Mouse (Mus musculus) MEL (cell line): ENCODE measurements around the gene Acaca. TPM values are rescaled to one million over a fixed set of nuclear protein-coding genes. Genes with fewer than 3 reads are reported as not detected.

Source experiments
- DNase-seq: peaks from one replicate; pipeline ENCODE4 v3.0.0; 2011; ENCODE audit warnings: low read depth, low spot score
- H3K27ac ChIP-seq: 2 replicates; pipeline ENCODE4 v1.5.1; 2012; ENCODE audit warnings: low read depth, mild to moderate bottlenecking, control low read depth, low read length, moderate library complexity; ENCODE audit not compliant: control insufficient read depth
- H3K27me3 ChIP-seq, 2 experiments: fragments of 150-350 bp in 1 of 2; sonication (generic) in 1 of 2; 2 replicates each; pipeline ENCODE4 v1.6.1; 2012; ENCODE audit warnings: low read length in 2 of 2, mild to moderate bottlenecking in 2 of 2, improper control_type of control experiment in 1 of 2, moderate library complexity in 1 of 2; ENCODE audit not compliant: insufficient read depth in 2 of 2, control insufficient read depth in 1 of 2
- H3K36me3 ChIP-seq, 2 experiments: 2 replicates each; pipeline ENCODE4 v1.6.1; 2012 to 2014; ENCODE audit warnings: low read length in 2 of 2, improper control_type of control experiment in 1 of 2, inconsistent platforms in 1 of 2, mild to moderate bottlenecking in 1 of 2; ENCODE audit not compliant: insufficient read depth in 2 of 2, control insufficient read depth in 1 of 2
- H3K4me1 ChIP-seq, 2 experiments: fragments of 150-350 bp in 1 of 2; sonication (generic) in 1 of 2; 2 replicates each; pipeline ENCODE4 v1.6.1; 2012; ENCODE audit warnings: low read length in 2 of 2, improper control_type of control experiment in 1 of 2, mild to moderate bottlenecking in 1 of 2; ENCODE audit not compliant: insufficient read depth in 2 of 2, control insufficient read depth in 1 of 2
- H3K4me3 ChIP-seq, 2 experiments: fragments of 150-350 bp in 1 of 2; sonication (generic) in 1 of 2; 2 replicates each; pipeline ENCODE4 v1.5.1; 2012; ENCODE audit warnings: low read depth in 2 of 2, low read length in 2 of 2, mild to moderate bottlenecking in 2 of 2, moderate library complexity in 2 of 2, control low read depth in 1 of 2, improper control_type of control experiment in 1 of 2; ENCODE audit not compliant: control insufficient read depth in 1 of 2, insufficient read depth in 1 of 2
- H3K79me2 ChIP-seq: 2 replicates; pipeline ENCODE4 v1.6.1; 2012; ENCODE audit warnings: mild to moderate bottlenecking, low read length, moderate library complexity; ENCODE audit not compliant: control insufficient read depth, poor library complexity, insufficient read depth
- H3K9ac ChIP-seq: 2 replicates; pipeline ENCODE4 v1.6.1; 2012; ENCODE audit warnings: low read depth, mild to moderate bottlenecking, control low read depth, low read length, moderate library complexity; ENCODE audit not compliant: control insufficient read depth, poor library complexity, severe bottlenecking
- H3K9me3 ChIP-seq: fragments of 150-350 bp; sonication (generic); replicated peaks from 2 replicates; pipeline ENCODE4 v1.6.1; 2012; ENCODE audit warnings: mild to moderate bottlenecking, low read length, improper control_type of control experiment, moderate library complexity; ENCODE audit not compliant: insufficient read depth
- BHLHE40 ChIP-seq: IDR thresholded peaks from 2 replicates; pipeline ENCODE4 v1.6.1; 2012; ENCODE audit warnings: low read depth, mild to moderate bottlenecking, inconsistent platforms, low read length, improper control_type of control experiment, borderline replicate concordance
- CHD2 ChIP-seq: IDR thresholded peaks from 2 replicates; pipeline ENCODE4 v1.6.1; 2011; ENCODE audit warnings: low read length, improper control_type of control experiment
- CTCF ChIP-seq, 3 experiments: IDR thresholded peaks in 2 of 3; conservative IDR thresholded peaks in 1 of 3; 2 replicates each; pipeline ENCODE4 v1.5.1; 2011 to 2012; ENCODE audit warnings: low read length in 3 of 3, low read depth in 2 of 3, mild to moderate bottlenecking in 2 of 3, improper control_type of control experiment in 1 of 3, inconsistent platforms in 1 of 3, mixed read lengths in 1 of 3, moderate library complexity in 1 of 3; ENCODE audit not compliant: control insufficient read depth in 1 of 3, insufficient read depth in 1 of 3, poor library complexity in 1 of 3, severe bottlenecking in 1 of 3
- ELF1 ChIP-seq: IDR thresholded peaks from 2 replicates; pipeline ENCODE4 v1.6.1; 2014; ENCODE audit warnings: low read depth, mild to moderate bottlenecking, inconsistent platforms, low read length, improper control_type of control experiment, moderate library complexity
- EP300 ChIP-seq, 2 experiments: IDR thresholded peaks; 2 replicates each; pipeline ENCODE4 v1.6.1; 2011; ENCODE audit warnings: improper control_type of control experiment in 2 of 2, low read length in 2 of 2, low read depth in 1 of 2, mild to moderate bottlenecking in 1 of 2
- HCFC1 ChIP-seq: IDR thresholded peaks from 2 replicates; pipeline ENCODE4 v1.6.1; 2012; ENCODE audit warnings: low read depth, mild to moderate bottlenecking, inconsistent platforms, low read length, improper control_type of control experiment, moderate library complexity
- MAX ChIP-seq: IDR thresholded peaks from 2 replicates; pipeline ENCODE4 v1.6.1; 2011; ENCODE audit warnings: low read length, improper control_type of control experiment
- MEF2A ChIP-seq: IDR thresholded peaks from 2 replicates; pipeline ENCODE4 v1.6.1; 2014; ENCODE audit warnings: low read depth, mild to moderate bottlenecking, inconsistent platforms, low read length, improper control_type of control experiment; ENCODE audit not compliant: poor library complexity, insufficient replicate concordance, severe bottlenecking; ENCODE audit errors: extremely low read depth
- MXI1 ChIP-seq: IDR thresholded peaks from 2 replicates; pipeline ENCODE4 v1.6.1; 2011; ENCODE audit warnings: mild to moderate bottlenecking, low read depth, low read length, improper control_type of control experiment
- MYB ChIP-seq: IDR thresholded peaks from 2 replicates; pipeline ENCODE4 v1.6.1; 2011; ENCODE audit warnings: mild to moderate bottlenecking, low read depth, low read length, improper control_type of control experiment
- MYC ChIP-seq: IDR thresholded peaks from 2 replicates; pipeline ENCODE4 v1.6.1; 2011; ENCODE audit warnings: low read depth, mild to moderate bottlenecking, low read length, improper control_type of control experiment, moderate library complexity
- NELFE ChIP-seq: IDR thresholded peaks from 2 replicates; pipeline ENCODE4 v1.6.1; 2011; ENCODE audit warnings: low read depth, low read length, improper control_type of control experiment
- NRF1 ChIP-seq: IDR thresholded peaks from 2 replicates; pipeline ENCODE4 v1.6.1; 2014; ENCODE audit warnings: low read depth, mild to moderate bottlenecking, inconsistent platforms, low read length, improper control_type of control experiment, moderate library complexity; ENCODE audit not compliant: poor library complexity, insufficient read depth, severe bottlenecking
- POLR2A ChIP-seq, 2 experiments: IDR thresholded peaks; 2 replicates each; pipeline ENCODE4 v1.6.1; 2011 to 2012; ENCODE audit warnings: low read length in 2 of 2, mild to moderate bottlenecking in 2 of 2, control low read depth in 1 of 2, improper control_type of control experiment in 1 of 2, low read depth in 1 of 2, moderate library complexity in 1 of 2; ENCODE audit not compliant: control insufficient read depth in 1 of 2, insufficient read depth in 1 of 2, poor library complexity in 1 of 2
- POLR2AphosphoS2 ChIP-seq: IDR thresholded peaks from 2 replicates; pipeline ENCODE4 v1.6.1; 2011; ENCODE audit warnings: low read length, improper control_type of control experiment
- RCOR1 ChIP-seq: IDR thresholded peaks from 2 replicates; pipeline ENCODE4 v1.6.1; 2012; ENCODE audit warnings: low read depth, mild to moderate bottlenecking, inconsistent platforms, low read length, improper control_type of control experiment
- SIN3A ChIP-seq: IDR thresholded peaks from 2 replicates; pipeline ENCODE4 v1.6.1; 2012; ENCODE audit warnings: low read length, improper control_type of control experiment, inconsistent platforms
- SMC3 ChIP-seq: IDR thresholded peaks from 2 replicates; pipeline ENCODE4 v1.6.1; 2011; ENCODE audit warnings: low read depth, low read length, improper control_type of control experiment
- TBP ChIP-seq: IDR thresholded peaks from 2 replicates; pipeline ENCODE4 v1.8.0; 2011; ENCODE audit warnings: low read depth, low read length, improper control_type of control experiment
- TCF12 ChIP-seq: IDR thresholded peaks from 2 replicates; pipeline ENCODE4 v1.6.1; 2014; ENCODE audit warnings: low read depth, mild to moderate bottlenecking, inconsistent platforms, low read length, improper control_type of control experiment, moderate library complexity
- UBTF ChIP-seq: IDR thresholded peaks from 2 replicates; pipeline ENCODE4 v1.6.1; 2012; ENCODE audit warnings: low read depth, mild to moderate bottlenecking, inconsistent platforms, low read length, improper control_type of control experiment, moderate library complexity, borderline replicate concordance; ENCODE audit not compliant: insufficient read depth
- USF1 ChIP-seq: IDR thresholded peaks from 2 replicates; pipeline ENCODE4 v1.6.1; 2014; ENCODE audit warnings: low read depth, mild to moderate bottlenecking, inconsistent platforms, low read length, improper control_type of control experiment, moderate library complexity
- USF2 ChIP-seq, 2 experiments: IDR thresholded peaks; 2 replicates each; pipeline ENCODE4 v1.6.1; 2011 to 2012; ENCODE audit warnings: improper control_type of control experiment in 2 of 2, low read length in 2 of 2, borderline replicate concordance in 1 of 2, inconsistent platforms in 1 of 2, low read depth in 1 of 2, mild to moderate bottlenecking in 1 of 2; ENCODE audit not compliant: insufficient read depth in 1 of 2
- ZKSCAN1 ChIP-seq: IDR thresholded peaks from 2 replicates; pipeline ENCODE4 v1.6.1; 2012; ENCODE audit warnings: low read depth, mild to moderate bottlenecking, inconsistent platforms, low read length, improper control_type of control experiment, moderate library complexity
- ZMIZ1 ChIP-seq: IDR thresholded peaks from 2 replicates; pipeline ENCODE4 v1.6.1; 2012; ENCODE audit warnings: low read depth, mild to moderate bottlenecking, inconsistent platforms, low read length, improper control_type of control experiment, moderate library complexity
- ZNF384 ChIP-seq: IDR thresholded peaks from 2 replicates; pipeline ENCODE4 v1.6.1; 2012; ENCODE audit warnings: low read depth, mild to moderate bottlenecking, inconsistent platforms, low read length, improper control_type of control experiment
- polyA plus RNA-seq, 2 experiments: library from polyadenylated mRNA; stranded (reverse) in 1 of 2; unstranded in 1 of 2; fragments of >175 nt in 1 of 2; fragments of >200 nt in 1 of 2; gene quantifications; 2 replicates each; pipeline versions ENCODE4 v1.2.1 to v1.2.4; 2012; ENCODE audit warnings: low replicate concordance in 2 of 2, low read depth in 1 of 2; ENCODE audit not compliant: insufficient read length in 2 of 2, insufficient read depth in 1 of 2, missing spikeins in 1 of 2
- total RNA-seq: library from RNA; depleted of rRNA; stranded (reverse); fragments of 300-350 nt; gene quantifications from 2 replicates; pipeline ENCODE4 v1.2.3, GENCODE M21; 2012; rRNA removed

Acaca gene
- total RNA-seq (52.0 and 61.5 TPM in 2 replicates), polyA plus RNA-seq (10 to 100 TPM; 32.0 to 33.9 TPM)

DNA sequence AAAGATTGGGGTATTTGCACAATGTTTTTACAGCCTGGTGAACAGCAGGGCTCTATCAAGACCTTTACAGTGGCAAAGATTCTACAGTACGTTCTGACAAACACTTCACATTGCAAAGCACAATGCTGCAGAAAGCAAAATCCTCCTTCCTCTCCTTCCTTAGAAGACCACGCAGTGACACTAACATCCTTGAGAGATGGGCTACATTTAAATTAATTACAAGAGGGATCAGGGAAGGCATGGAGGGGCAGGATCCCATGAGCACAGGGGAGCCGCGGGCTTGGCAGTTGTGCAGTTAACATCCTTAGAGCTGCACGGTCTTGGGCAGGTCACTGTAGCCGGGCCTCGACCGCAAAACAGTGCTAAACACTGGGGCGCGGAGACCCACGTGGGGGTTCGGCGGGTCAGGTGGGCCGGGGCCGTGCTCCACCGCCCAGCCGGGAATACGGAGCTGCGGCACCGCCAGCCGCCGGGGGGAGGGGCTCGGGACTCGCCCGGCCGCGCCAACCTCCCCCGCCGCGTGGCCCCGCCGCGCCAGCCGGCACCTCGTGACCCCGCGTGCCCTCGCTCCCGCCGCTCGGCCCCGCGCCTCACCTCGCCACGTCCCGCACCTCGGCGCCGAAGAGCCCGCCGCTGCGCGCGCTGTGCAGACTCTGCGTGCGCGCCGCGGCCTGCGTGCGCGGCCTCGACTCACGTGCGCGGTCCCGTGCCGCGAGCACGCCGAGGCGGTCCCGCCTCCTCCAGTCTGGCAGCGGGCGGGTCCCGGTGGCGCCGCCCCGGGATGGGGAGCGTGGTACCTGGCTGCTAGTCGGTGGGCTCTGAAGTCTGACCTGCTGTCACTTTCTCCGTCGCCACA is at the start of gene Acaca, which contains the start of gene Tada2a:
Gene Acaca, plus strand, starts transcription at position 730 of the 856 bp plus-strand sequence.
Gene Tada2a, minus strand, starts transcription at position 658 of the 856 bp plus-strand sequence.
- Histone ChIP-seq H3K36me3 (peaks cover 4 to 10% of the 10 kb centered on the region in 2 experiments), H3K9ac (peak within 1 kb of the TSS; percentile 80)

GRCm38 (mm10) chr11:84079887-84080286 is 49.6 kb upstream of the Acaca start:
- no peak overlapping the region for H3K4me3 ChIP-seq
- DNase-seq, result no peak
- H3K27ac ChIP-seq, result no peak overlapping the region
- H3K36me3 ChIP-seq, result no peaks in the 10 kb centered on the region; a peak in 1 of 4 replicates
- no peak for TF ChIP-seq MYB
- no peak for TF ChIP-seq CHD2
- no peak for TF ChIP-seq ELF1
- no peak for TF ChIP-seq MEF2A
- H3K9me3 ChIP-seq, result no peaks in the 10 kb centered on the region
- H3K27me3 ChIP-seq, result no peaks in the 10 kb centered on the region
- no peaks in the 10 kb centered on the region for H3K79me2 ChIP-seq
- H3K9ac ChIP-seq, result no peak overlapping the region
- H3K4me1 ChIP-seq, result no peaks in the 10 kb centered on the region

More for the DNA sequence above, at the start of gene Acaca, which contains the start of gene Tada2a:
- peak within 1 kb of the TSS; percentile 80 to 99 for H3K4me3 ChIP-seq
- TF ChIP-seq TCF12 (peak; percentile 36; the same call in 1 of the 2 replicates), CTCF (IDR thresholded peaks at IDR 0.05 in 2 of 3, conservative IDR thresholded peaks at IDR 0.05 in 1 of 3; ENCODE audit: control insufficient read depth in 1 of 3, insufficient read depth in 1 of 3, low read depth in 2 of 3, low read length in 3 of 3, poor library complexity in 1 of 3, severe bottlenecking in 1 of 3) (no peak; a peak in 1 of 6 replicates), EP300 (IDR thresholded peaks at IDR 0.05; ENCODE audit: low read depth in 1 of 2, low read length in 2 of 2) (no peak), ZMIZ1 (peak; percentile 81), ZKSCAN1 (no peak), NELFE (peak; percentile 90), MYB (no peak), SIN3A (peak; percentile 78; the same call in 1 of the 2 replicates), HCFC1 (peak; percentile 51), MYC (peak; percentile 64), MXI1 (peak; percentile 82; the same call in 1 of the 2 replicates), RCOR1 (no peak), USF1 (peak; percentile 67), USF2 (IDR thresholded peaks at IDR 0.05; ENCODE audit: borderline replicate concordance in 1 of 2, insufficient read depth in 1 of 2, low read depth in 1 of 2, low read length in 2 of 2) (no peak), SMC3 (no peak), BHLHE40 (peak; percentile 85; the same call in 1 of the 2 replicates), UBTF (no peak), POLR2A (IDR thresholded peaks at IDR 0.05; ENCODE audit: control insufficient read depth in 1 of 2, insufficient read depth in 1 of 2, low read depth in 1 of 2, low read length in 2 of 2, poor library complexity in 1 of 2) (peak; percentile 90 to 97), ELF1 (no peak), POLR2AphosphoS2 (no peak), MAX (peak; percentile 86), TBP (peak; percentile 51; the same call in 1 of the 2 replicates), ZNF384 (no peak), NRF1 (peak; percentile 70)
- peak within 1 kb of the TSS; percentile 8; the same call in 1 of the 2 replicates for H3K27ac ChIP-seq
- peaks cover 11% of the 10 kb centered on the region for H3K79me2 ChIP-seq
- no peaks in the 10 kb centered on the region for H3K9me3 ChIP-seq
- DNase-seq, result peak; percentile 92
- H3K4me1 ChIP-seq, result no peaks in the 10 kb centered on the region; a peak in 1 of 4 replicates
- H3K27me3 ChIP-seq, result 0 out of 4 replicates have a peak, but pooled peaks cover 0 to 1% of the 10 kb centered on the region in 2 experiments
